Comparison of ENCODE assay signal across 28 mouse cellular contexts in the genomic region with DNA sequence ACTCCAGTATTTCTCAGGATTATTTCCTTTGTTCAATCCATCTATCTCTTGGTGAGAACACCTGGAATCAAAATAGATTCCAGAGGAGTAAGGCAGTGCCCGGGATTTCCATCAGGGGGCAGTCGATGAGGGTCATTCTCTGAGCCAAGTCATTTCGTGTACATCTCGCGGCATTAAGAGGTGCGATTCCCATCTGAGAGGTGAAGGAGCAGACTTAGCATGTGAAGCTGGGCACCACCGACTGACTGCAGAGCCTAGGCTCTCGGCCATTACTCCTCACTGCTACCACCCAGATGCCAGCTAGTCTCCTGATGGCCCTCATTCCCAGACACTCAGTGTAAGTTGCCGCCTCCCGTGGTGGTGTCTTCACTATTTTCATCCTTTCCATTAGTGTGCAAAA. TPM values are rescaled to one million over a fixed set of nuclear protein-coding genes. Genes with fewer than 3 reads are reported as not detected.
DNase-seq lines count a peak whose midpoint lies in the region; ATAC-seq and TF ChIP-seq lines count a peak whose summit lies in the region.
"Had no signal": no experiment of that assay in that cellular context is flagged by ENCODE, and none has a peak within 500 bp of the region (broad histone marks: within the 10 kb centered on the region; RNA-seq: fewer than 3 reads in every experiment).

No protein-coding gene starts in this region.

- no peak for ATAC-seq in heart, postnatal 0 days (ENCODE audit: insufficient read depth, low read depth)
- ATAC-seq in heart, embryonic 12.5 days (ENCODE audit: insufficient number of reproducible peaks, low FRiP score) = no peak
- ATAC-seq in lung, postnatal 0 days = no peak
- ATAC-seq: forebrain, embryonic 13.5 days; hindbrain, embryonic 16.5 days; intestine, embryonic 15.5 days; liver, postnatal 0 days; Patski had no signal

- H3K36me3 ChIP-seq in heart, postnatal 0 days (replicated peaks; ENCODE audit: control insufficient read depth, insufficient read depth, low read length) = peaks cover 61% of the 10 kb centered on the region
- H3K36me3 ChIP-seq in heart, embryonic 12.5 days = peaks cover 59% of the 10 kb centered on the region
- H3K36me3 ChIP-seq in lung, postnatal 0 days (ENCODE audit: insufficient read depth, low read length) = no peaks in the 10 kb centered on the region
- H3K36me3 ChIP-seq: hindbrain, embryonic 10.5 days; intestine, embryonic 15.5 days; limb, embryonic 10.5 days; midbrain, embryonic 12.5 days had no signal

- DNase-seq in cerebellum, adult 18-20 months = peak; percentile 17 to 28
- DNase-seq in cerebellum, postnatal 4 days (ENCODE audit: low spot score in 2 of 2) = no peak
- DNase-seq in heart, postnatal 0 days (ENCODE audit: low spot score) = no peak
- DNase-seq in lung, postnatal 0 days (ENCODE audit: low spot score) = no peak
- DNase-seq in lung, postnatal 4 days = no peak
- no peak for DNase-seq in left cerebral cortex, adult 11 months (ENCODE audit: low spot score)
- DNase-seq: adrenal gland, postnatal 10 days; kidney, postnatal 4 days; liver; liver, postnatal 0 days; lung, postnatal 10 days; thymus, adult 2 months; thymus, postnatal 4 days had no signal

- H3K27me3 ChIP-seq in heart, postnatal 0 days (ENCODE audit: control insufficient read depth, insufficient read depth, low read length) = no peaks in the 10 kb centered on the region
- no peaks in the 10 kb centered on the region for H3K27me3 ChIP-seq in heart, embryonic 12.5 days (replicated peaks)
- H3K27me3 ChIP-seq in lung, postnatal 0 days (replicated peaks; ENCODE audit: insufficient read depth, low read length) = no peaks in the 10 kb centered on the region
- H3K27me3 ChIP-seq: forebrain, embryonic 13.5 days; heart, embryonic 15.5 days; intestine, embryonic 15.5 days; midbrain, embryonic 12.5 days; Patski had no signal

- no peak overlapping the region for H3K4me3 ChIP-seq in heart, postnatal 0 days (ENCODE audit: low read depth, low read length)
- no peak overlapping the region for H3K4me3 ChIP-seq in heart, embryonic 12.5 days
- no peak overlapping the region for H3K4me3 ChIP-seq in lung, postnatal 0 days (ENCODE audit: low read depth, low read length)
- H3K4me3 ChIP-seq: forebrain, embryonic 13.5 days; heart, embryonic 15.5 days; hindbrain, embryonic 10.5 days; intestine, embryonic 15.5 days; limb, embryonic 10.5 days; midbrain, embryonic 12.5 days had no signal

- no peak for TF ChIP-seq EP300 in heart, postnatal 0 days (IDR thresholded peaks at IDR 0.05; ENCODE audit: low read depth)
- no peak for TF ChIP-seq EP300 in lung, postnatal 0 days (IDR thresholded peaks at IDR 0.05)

- H3K27ac ChIP-seq in heart, postnatal 0 days (ENCODE audit: low read depth) = 0 out of 2 replicates have a peak overlapping the region, but pooled peaks have one; percentile 7
- H3K27ac ChIP-seq in heart, embryonic 12.5 days (ENCODE audit: poor library complexity, severe bottlenecking) = no peak overlapping the region
- no peak overlapping the region for H3K27ac ChIP-seq in lung, postnatal 0 days (ENCODE audit: low read length)
- H3K27ac ChIP-seq: forebrain, embryonic 13.5 days; heart, embryonic 15.5 days; hindbrain, embryonic 10.5 days; intestine, embryonic 15.5 days; limb, embryonic 10.5 days; midbrain, embryonic 12.5 days had no signal

- no peaks in the 10 kb centered on the region for H3K9me3 ChIP-seq in heart, postnatal 0 days (replicated peaks; ENCODE audit: control insufficient read depth, low read length)
- no peaks in the 10 kb centered on the region for H3K9me3 ChIP-seq in heart, embryonic 12.5 days (replicated peaks)
- H3K9me3 ChIP-seq in lung, postnatal 0 days (ENCODE audit: low read length) = no peaks in the 10 kb centered on the region
- H3K9me3 ChIP-seq: forebrain, embryonic 13.5 days; G1E; heart, embryonic 15.5 days; hindbrain, embryonic 10.5 days; intestine, embryonic 15.5 days; limb, embryonic 10.5 days; midbrain, embryonic 12.5 days had no signal

- WGBS in heart, postnatal 0 days = 63% methylated on average over 10 of the region's 10 CpGs
- 70% methylated on average over 10 of the region's 10 CpGs for WGBS in heart, embryonic 12.5 days
- WGBS in lung, postnatal 0 days = 68% methylated on average over 10 of the region's 10 CpGs

- H3K9ac ChIP-seq in heart, postnatal 0 days (replicated peaks; ENCODE audit: low read depth, low read length) = no peak overlapping the region
- H3K9ac ChIP-seq in heart, embryonic 12.5 days = no peak overlapping the region
- H3K9ac ChIP-seq in lung, postnatal 0 days (replicated peaks; ENCODE audit: low read depth) = no peak overlapping the region
- H3K9ac ChIP-seq: forebrain, embryonic 13.5 days; heart, embryonic 15.5 days; intestine, embryonic 15.5 days; liver, postnatal 0 days; midbrain, embryonic 12.5 days had no signal

- H3K4me1 ChIP-seq in heart, postnatal 0 days (ENCODE audit: control insufficient read depth, insufficient read depth) = peaks cover 14% of the 10 kb centered on the region
- H3K4me1 ChIP-seq in heart, embryonic 12.5 days (replicated peaks) = peaks cover 27% of the 10 kb centered on the region
- no peaks in the 10 kb centered on the region for H3K4me1 ChIP-seq in lung, postnatal 0 days (ENCODE audit: insufficient read depth, low read depth, low read length)
- H3K4me1 ChIP-seq: forebrain, embryonic 13.5 days; hindbrain, embryonic 10.5 days; intestine, embryonic 15.5 days; limb, embryonic 10.5 days; midbrain, embryonic 12.5 days had no signal

- no peak overlapping the region for H3K4me2 ChIP-seq in heart, postnatal 0 days (ENCODE audit: low read depth, low read length)
- H3K4me2 ChIP-seq in heart, embryonic 12.5 days = no peak overlapping the region
- H3K4me2 ChIP-seq in lung, postnatal 0 days (replicated peaks; ENCODE audit: low read depth, low read length) = no peak overlapping the region
- H3K4me2 ChIP-seq: forebrain, embryonic 13.5 days; heart, embryonic 15.5 days; intestine, embryonic 15.5 days; midbrain, embryonic 12.5 days had no signal

- TF ChIP-seq CTCF in heart, postnatal 0 days (IDR thresholded peaks at IDR 0.05; ENCODE audit: low read depth) = peak; percentile 22; the same call in 1 of the 2 replicates
- peak; percentile 16; the same call in 1 of the 2 replicates for TF ChIP-seq CTCF in lung, postnatal 0 days (IDR thresholded peaks at IDR 0.05)

RNA-seq across cellular contexts. Expression of gene Lmod2, which starts 8.9 kb away (rescaled TPM):
- total RNA-seq in heart, postnatal 0 days (2014; rRNA removed; ENCODE audit: low replicate concordance) = 51.9 and 68.1 TPM in 2 replicates
- polyA plus RNA-seq in heart, postnatal 0 days (2015; fragmentation: Nextera tagmentation; extraction: Ambion mirVana) = 62.2 and 70.3 TPM in 2 replicates
- 45.3 and 49.3 TPM in 2 replicates for polyA plus RNA-seq in heart, embryonic 12.5 days (2016; fragmentation: Nextera tagmentation; extraction: Ambion mirVana)
- 0.47 and 0.83 TPM in 2 replicates for polyA plus RNA-seq in lung, postnatal 0 days (2015; fragmentation: Nextera tagmentation; extraction: Ambion mirVana)
- total RNA-seq: granulocyte monocyte progenitor cell, adult 5-6 weeks; layer of hippocampus, postnatal 10 days; megakaryocyte progenitor cell, adult 5-6 weeks; monocyte, adult 5-6 weeks; neutrophil, adult 5-6 weeks had no signal
- polyA plus RNA-seq: forebrain, embryonic 13.5 days; G1E; hindbrain, embryonic 10.5 days; hindbrain, embryonic 16.5 days; intestine, embryonic 15.5 days; midbrain, embryonic 12.5 days; Patski had no signal

RNA-seq across cellular contexts. Expression of gene Wasl, which starts 58.3 kb away (rescaled TPM):
- total RNA-seq in heart, postnatal 0 days (2014; rRNA removed; ENCODE audit: low replicate concordance) = 19.0 and 19.2 TPM in 2 replicates
- 49.0 and 53.0 TPM in 2 replicates for polyA plus RNA-seq in heart, postnatal 0 days (2015; fragmentation: Nextera tagmentation; extraction: Ambion mirVana)
- 66.1 and 66.7 TPM in 2 replicates for polyA plus RNA-seq in heart, embryonic 12.5 days (2016; fragmentation: Nextera tagmentation; extraction: Ambion mirVana)
- 88.3 and 93.5 TPM in 2 replicates for polyA plus RNA-seq in lung, postnatal 0 days (2015; fragmentation: Nextera tagmentation; extraction: Ambion mirVana)

Comparison
In these comparisons a context has a peak if more than half of its experiments do, and no peak if none do; other contexts are left out.
1. DNase-seq: peak in cerebellum, adult 18-20 months (2 of 2); none in cerebellum, postnatal 4 days (0 of 2), heart, postnatal 0 days (single experiment), lung, postnatal 0 days (single experiment), lung, postnatal 4 days (0 of 2) and left cerebral cortex, adult 11 months (single experiment).
2. RNA of gene Lmod2, which starts 8.9 kb away (polyA plus RNA-seq): 62.2 to 70.3 TPM in heart, postnatal 0 days and 45.3 to 49.3 TPM in heart, embryonic 12.5 days; 0.47 to 0.83 TPM in lung, postnatal 0 days; every median in the first group is over 10 times any median in the second.